Mouse (Mus musculus) E14TG2a.4 (cell line): ENCODE measurements around the gene Mgat5b.

Source experiments
- H3K27me3 ChIP-seq: 2 replicates; pipeline ENCODE4 v1.6.1; 2014; ENCODE audit warnings: low read length, control low read depth; ENCODE audit not compliant: insufficient read depth
- H3K36me3 ChIP-seq: 2 replicates; pipeline ENCODE4 v1.6.1; 2014; ENCODE audit warnings: low read length, control low read depth; ENCODE audit not compliant: insufficient read depth
- H3K4me1 ChIP-seq: replicated peaks from 2 replicates; pipeline ENCODE4 v1.6.1; 2014; ENCODE audit warnings: low read depth, low read length, control low read depth
- H3K4me3 ChIP-seq: replicated peaks from 2 replicates; pipeline ENCODE4 v1.5.1; 2014; ENCODE audit warnings: mild to moderate bottlenecking, low read length
- H3K9me3 ChIP-seq: 2 replicates; pipeline ENCODE4 v1.6.1; 2014; ENCODE audit warnings: low read length, control low read depth
- CTCF ChIP-seq: conservative IDR thresholded peaks from 2 replicates; pipeline ENCODE4 v1.5.1; 2014; ENCODE audit warnings: low read length
- NANOG ChIP-seq: IDR thresholded peaks from 2 replicates; pipeline ENCODE4 v1.6.1; 2014; ENCODE audit warnings: borderline replicate concordance, low read length, mixed read lengths
- POU5F1 ChIP-seq: IDR thresholded peaks from 2 replicates; pipeline ENCODE4 v1.6.1; 2014; ENCODE audit warnings: low read length, borderline replicate concordance

Mgat5b gene

GRCm38 (mm10) chr11:116928031-116928430, 9.4 kb downstream of the Mgat5b start:
- Histone ChIP-seq H3K4me1 (peaks cover 33% of the 10 kb centered on the region), H3K36me3 (peaks cover 80% of the 10 kb centered on the region), H3K27me3 (peaks cover 15% of the 10 kb centered on the region), H3K9me3 (no peaks in the 10 kb centered on the region), H3K4me3 (no peak overlapping the region)
- no peak for TF ChIP-seq CTCF
- no peak for TF ChIP-seq POU5F1
- no peak for TF ChIP-seq NANOG

DNA sequence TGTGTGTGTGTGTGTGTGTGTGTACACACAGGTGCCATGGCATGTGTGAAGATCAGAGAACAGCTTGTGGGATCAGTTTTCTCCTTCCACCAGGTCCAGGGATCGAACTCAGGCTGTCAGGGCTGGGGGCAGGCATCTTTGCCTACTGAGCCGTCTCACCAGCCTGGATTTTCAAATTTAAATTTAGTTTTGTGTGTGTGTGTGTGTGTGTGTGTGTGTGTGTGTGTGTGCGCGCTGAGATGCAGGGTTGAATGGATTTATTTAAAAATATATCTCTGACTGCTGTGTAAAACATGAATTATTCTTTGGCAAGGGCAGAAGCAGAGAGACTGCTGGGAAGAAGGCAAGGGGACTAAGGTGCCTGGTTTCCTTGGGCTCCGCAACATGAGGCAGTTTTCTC, 16.2 kb downstream of the Mgat5b start:
- TF ChIP-seq CTCF (no peak), POU5F1 (no peak), NANOG (no peak)
- Histone ChIP-seq H3K9me3 (no peaks in the 10 kb centered on the region), H3K36me3 (peaks cover 40% of the 10 kb centered on the region), H3K27me3 (no peaks in the 10 kb centered on the region), H3K4me3 (no peak overlapping the region), H3K4me1 (peaks cover 65% of the 10 kb centered on the region)

GRCm38 (mm10) chr11:116935354-116935753, 16.7 kb downstream of the Mgat5b start:
- Histone ChIP-seq H3K4me3 (no peak overlapping the region), H3K36me3 (peaks cover 40% of the 10 kb centered on the region), H3K9me3 (no peaks in the 10 kb centered on the region), H3K4me1 (peaks cover 69% of the 10 kb centered on the region), H3K27me3 (no peaks in the 10 kb centered on the region)
- TF ChIP-seq NANOG, result no peak
- no peak for TF ChIP-seq POU5F1
- no peak for TF ChIP-seq CTCF

DNA sequence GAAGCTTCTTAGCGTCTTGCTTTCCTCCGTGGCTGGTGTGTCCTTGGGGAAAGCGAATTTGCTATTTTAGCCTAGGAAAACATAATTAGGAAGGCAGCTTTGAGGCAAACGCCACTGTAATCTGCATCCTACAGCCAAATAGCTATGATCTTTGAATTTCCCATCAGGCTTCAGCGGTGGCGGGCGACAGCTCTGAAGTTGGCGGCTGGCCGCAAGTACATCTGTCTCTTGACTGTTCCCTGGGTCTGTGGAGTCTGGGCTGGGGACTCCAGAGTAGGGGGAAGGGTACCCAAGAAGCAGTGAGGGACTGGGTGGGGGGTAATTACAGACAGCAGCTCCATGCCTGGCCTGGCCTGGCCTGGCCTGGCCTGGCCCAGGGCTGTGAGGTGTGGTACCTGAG, 17.3 kb downstream of the Mgat5b start:
- Histone ChIP-seq H3K9me3 (no peaks in the 10 kb centered on the region), H3K4me1 (peaks cover 68% of the 10 kb centered on the region), H3K4me3 (no peak overlapping the region), H3K36me3 (peaks cover 36% of the 10 kb centered on the region), H3K27me3 (no peaks in the 10 kb centered on the region)
- TF ChIP-seq NANOG (no peak), CTCF (no peak)

GRCm38 (mm10) chr11:116937141-116937540, 18.5 kb downstream of the Mgat5b start:
- Histone ChIP-seq H3K9me3 (no peaks in the 10 kb centered on the region), H3K27me3 (no peaks in the 10 kb centered on the region), H3K4me3 (no peak overlapping the region), H3K36me3 (peaks cover 29% of the 10 kb centered on the region), H3K4me1 (peaks cover 70% of the 10 kb centered on the region)
- TF ChIP-seq POU5F1 (no peak), NANOG (no peak), CTCF (no peak)

DNA sequence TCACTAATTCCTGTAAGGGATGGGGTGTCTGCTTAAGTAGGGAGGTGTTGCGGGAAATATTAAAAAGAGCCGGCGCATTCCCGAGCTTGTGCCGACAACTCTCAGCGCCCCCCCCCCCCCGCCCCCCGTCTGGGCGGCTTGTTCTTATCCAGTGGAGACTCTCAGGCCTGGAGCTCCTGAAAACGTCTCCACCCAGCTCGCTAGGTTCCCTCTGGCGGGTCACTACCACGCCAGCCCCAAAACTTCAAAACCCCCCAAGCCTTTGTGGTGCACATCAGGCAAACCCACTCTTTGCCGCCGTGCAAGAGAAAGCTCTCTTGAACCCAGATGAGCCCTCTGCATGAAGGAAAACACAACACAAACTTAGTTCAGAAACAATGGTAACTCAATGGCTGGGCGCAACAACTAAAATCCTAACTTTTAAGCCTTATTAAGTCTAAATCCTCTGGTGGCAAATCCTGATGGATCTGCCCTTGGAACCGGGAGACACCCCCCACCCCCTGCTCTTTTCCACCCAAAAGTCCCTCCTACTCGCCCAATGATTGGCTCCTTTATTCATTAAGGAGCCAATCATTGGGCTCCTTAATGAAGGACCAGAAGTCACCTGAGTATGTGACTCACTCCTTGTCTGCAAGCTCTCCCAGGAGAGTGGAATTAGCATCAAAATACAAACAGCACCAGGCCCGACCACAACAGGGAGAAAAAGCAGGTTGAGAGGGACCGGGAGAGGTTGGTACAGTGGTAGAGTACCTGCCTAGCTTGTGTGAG, 21.6 kb downstream of the Mgat5b start:
- Histone ChIP-seq H3K36me3 (peaks cover 18% of the 10 kb centered on the region), H3K9me3 (no peaks in the 10 kb centered on the region), H3K4me1 (peaks cover 78% of the 10 kb centered on the region), H3K4me3 (peak overlapping the region; percentile 72), H3K27me3 (no peaks in the 10 kb centered on the region)
- TF ChIP-seq NANOG (no peak), CTCF (no peak)

DNA sequence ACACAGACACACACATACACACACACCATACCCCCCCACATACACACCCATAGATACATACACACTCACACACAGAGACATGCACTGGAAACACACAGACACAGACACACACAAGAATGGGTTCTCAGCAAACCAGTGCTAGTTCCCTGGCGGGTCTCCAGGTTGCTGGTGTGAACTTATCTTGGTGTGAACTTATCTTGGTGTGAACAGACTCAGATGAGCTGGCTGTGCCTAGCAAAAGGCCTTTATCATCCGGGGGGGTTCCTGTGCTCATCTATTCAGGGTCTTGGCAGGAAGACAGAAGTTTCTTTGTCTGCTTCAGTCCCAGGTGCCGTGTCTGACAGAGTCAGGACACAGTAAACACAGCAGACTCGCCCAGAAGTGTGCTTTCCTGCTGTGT, 25.7 kb downstream of the Mgat5b start:
- no peaks in the 10 kb centered on the region for H3K27me3 ChIP-seq
- H3K36me3 ChIP-seq, result peaks cover 35% of the 10 kb centered on the region
- H3K4me1 ChIP-seq, result peaks cover 44% of the 10 kb centered on the region
- no peak overlapping the region for H3K4me3 ChIP-seq
- no peaks in the 10 kb centered on the region for H3K9me3 ChIP-seq
- no peak for TF ChIP-seq NANOG
- no peak for TF ChIP-seq POU5F1
- TF ChIP-seq CTCF, result no peak

GRCm38 (mm10) chr11:116949832-116950231, 31.2 kb downstream of the Mgat5b start:
- H3K4me3 ChIP-seq, result no peak overlapping the region
- H3K9me3 ChIP-seq, result no peaks in the 10 kb centered on the region
- TF ChIP-seq CTCF, result no peak
- TF ChIP-seq POU5F1, result no peak
- no peak for TF ChIP-seq NANOG
- H3K4me1 ChIP-seq, result peaks cover 28% of the 10 kb centered on the region
- no peaks in the 10 kb centered on the region for H3K27me3 ChIP-seq
- H3K36me3 ChIP-seq, result peaks cover 48% of the 10 kb centered on the region

DNA sequence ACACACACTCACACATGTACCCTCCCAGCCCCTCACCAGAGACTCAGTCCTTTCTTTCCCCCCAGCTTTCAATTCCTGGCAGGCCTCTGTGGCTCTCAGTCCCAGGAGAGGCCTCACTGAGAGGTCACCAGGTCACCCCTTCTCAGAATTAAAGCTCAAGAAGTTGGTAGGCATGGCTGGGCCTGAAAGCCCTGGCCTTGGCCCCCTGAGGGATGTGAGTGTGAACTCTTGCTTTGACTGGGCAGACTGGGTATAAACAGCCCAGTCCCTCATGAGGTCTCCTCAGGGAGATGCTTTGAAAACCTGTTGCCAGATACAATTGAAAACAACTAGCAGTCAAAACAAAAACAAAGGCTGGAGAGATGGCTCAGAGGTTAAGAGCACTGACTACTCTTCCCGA, 32.8 kb downstream of the Mgat5b start:
- Histone ChIP-seq H3K27me3 (no peaks in the 10 kb centered on the region), H3K4me1 (peaks cover 28% of the 10 kb centered on the region), H3K9me3 (no peaks in the 10 kb centered on the region), H3K36me3 (peaks cover 32% of the 10 kb centered on the region), H3K4me3 (no peak overlapping the region)
- TF ChIP-seq CTCF (no peak), NANOG (no peak), POU5F1 (no peak)
